Mouse (Mus musculus): Measurements from ENCODE around the gene Rgs5.

Rgs5 gene

GRCm38 (mm10) chr1:169655256-169655655 lies at the start of gene Rgs5:
Gene Rgs5 (plus strand): TSS chr1:169655501.
- in situ Hi-C loops (cut with MboI; ENCODE audit: low sequenced_read_pairs): no loop called here

GRCm38 (mm10) chr1:169606164-169606563 lies 49.1 kb upstream of the Rgs5 start:
- in situ Hi-C loops (cut with MboI; ENCODE audit: low sequenced_read_pairs): no loop called here

- in situ Hi-C loops (cut with MboI; ENCODE audit: low sequenced_read_pairs): no loop called here
These were observed 25.6 kb upstream of the Rgs5 start for GRCm38 (mm10) chr1:169629738-169630137.

GRCm38 (mm10) chr1:169637251-169637750 lies 18.0 kb upstream of the Rgs5 start:
- in situ Hi-C loops (cut with MboI; ENCODE audit: low sequenced_read_pairs): no loop called here

GRCm38 (mm10) chr1:169644884-169645653 lies 10.2 kb upstream of the Rgs5 start:
- in situ Hi-C loops (cut with MboI; ENCODE audit: low sequenced_read_pairs): no loop called here

GRCm38 (mm10) chr1:169659479-169659878 lies 4.2 kb downstream of the Rgs5 start:
- in situ Hi-C loops (cut with MboI; ENCODE audit: low sequenced_read_pairs): no loop called here

GRCm38 (mm10) chr1:169667328-169667727 lies 12.0 kb downstream of the Rgs5 start:
- in situ Hi-C loops (cut with MboI; ENCODE audit: low sequenced_read_pairs): no loop called here

- in situ Hi-C loops (cut with MboI; ENCODE audit: low sequenced_read_pairs): loop anchor here (10.0 kb wide), 1 partner anchor 264 kb away; no protein-coding TSS in a partner anchor
These were observed 15.4 kb downstream of the Rgs5 start for GRCm38 (mm10) chr1:169670705-169671104.

GRCm38 (mm10) chr1:169671801-169672200 lies 16.5 kb downstream of the Rgs5 start:
- in situ Hi-C loops (cut with MboI; ENCODE audit: low sequenced_read_pairs): loop anchor here (10.0 kb wide), 1 partner anchor 263 kb away; no protein-coding TSS in a partner anchor

GRCm38 (mm10) chr1:169672272-169672671 lies 17.0 kb downstream of the Rgs5 start:
- in situ Hi-C loops (cut with MboI; ENCODE audit: low sequenced_read_pairs): loop anchor here (10.0 kb wide), 1 partner anchor 263 kb away; no protein-coding TSS in a partner anchor

GRCm38 (mm10) chr1:169674116-169674515 lies 18.8 kb downstream of the Rgs5 start:
- in situ Hi-C loops (cut with MboI; ENCODE audit: low sequenced_read_pairs): loop anchor here (10.0 kb wide), 1 partner anchor 261 kb away; no protein-coding TSS in a partner anchor

- in situ Hi-C loops (cut with MboI; ENCODE audit: low sequenced_read_pairs): loop anchor here (10.0 kb wide), 1 partner anchor 258 kb away; no protein-coding TSS in a partner anchor
These were observed 21.4 kb downstream of the Rgs5 start for GRCm38 (mm10) chr1:169676751-169677150.

GRCm38 (mm10) chr1:169680455-169681208 lies 25.3 kb downstream of the Rgs5 start:
- in situ Hi-C loops (cut with MboI; ENCODE audit: low sequenced_read_pairs): no loop called here

- in situ Hi-C loops (cut with MboI; ENCODE audit: low sequenced_read_pairs): no loop called here
These were observed 27.6 kb downstream of the Rgs5 start for GRCm38 (mm10) chr1:169682775-169683497.

- in situ Hi-C loops (cut with MboI; ENCODE audit: low sequenced_read_pairs): no loop called here
These were observed 30.0 kb downstream of the Rgs5 start for GRCm38 (mm10) chr1:169685257-169685656.

GRCm38 (mm10) chr1:169693040-169693439 lies 37.7 kb downstream of the Rgs5 start:
- in situ Hi-C loops (cut with MboI; ENCODE audit: low sequenced_read_pairs): no loop called here

- in situ Hi-C loops (cut with MboI; ENCODE audit: low sequenced_read_pairs): no loop called here
These were observed 38.2 kb downstream of the Rgs5 start for GRCm38 (mm10) chr1:169693537-169693936.

GRCm38 (mm10) chr1:169695356-169695755 lies 40.1 kb downstream of the Rgs5 start:
- in situ Hi-C loops (cut with MboI; ENCODE audit: low sequenced_read_pairs): no loop called here

GRCm38 (mm10) chr1:169697236-169697635 lies 41.9 kb downstream of the Rgs5 start:
- in situ Hi-C loops (cut with MboI; ENCODE audit: low sequenced_read_pairs): no loop called here

GRCm38 (mm10) chr1:169699184-169699583 lies 43.9 kb downstream of the Rgs5 start:
- in situ Hi-C loops (cut with MboI; ENCODE audit: low sequenced_read_pairs): no loop called here

Measured in CH12F3 (cell line).